Mouse (Mus musculus): ENCODE data around the gene Dmkn. TPM values are rescaled to one million over a fixed set of nuclear protein-coding genes. Genes with fewer than 3 reads are reported as not detected.

Dmkn gene
- polyA plus RNA-seq, 1 experiment from 2014 or later, result 3.0 TPM

DNA sequence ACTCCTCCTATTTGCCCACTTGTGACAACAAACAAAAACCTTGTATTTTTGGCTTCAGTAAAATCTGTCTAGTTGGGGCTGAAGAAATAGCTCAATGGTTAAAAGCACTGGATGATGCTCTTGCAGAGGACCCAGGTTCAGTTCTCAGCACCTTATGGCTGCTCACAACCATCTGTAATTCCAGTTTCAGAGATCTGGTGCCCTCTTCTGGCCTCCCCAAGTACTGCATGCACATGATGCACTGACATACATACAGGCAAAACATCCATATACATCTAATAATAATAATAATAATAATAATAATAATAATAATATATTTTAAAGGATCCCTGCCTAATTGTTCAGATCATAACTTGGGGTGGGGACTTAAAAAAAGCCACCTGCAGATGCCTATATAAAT lies 37.1 kb downstream of the Dmkn start:
- ATAC-seq (ENCODE audit: low FRiP score, low read depth), result no peak
- no peak overlapping the region for H3K4me3 ChIP-seq
- no peak overlapping the region for H3K9ac ChIP-seq

DNA sequence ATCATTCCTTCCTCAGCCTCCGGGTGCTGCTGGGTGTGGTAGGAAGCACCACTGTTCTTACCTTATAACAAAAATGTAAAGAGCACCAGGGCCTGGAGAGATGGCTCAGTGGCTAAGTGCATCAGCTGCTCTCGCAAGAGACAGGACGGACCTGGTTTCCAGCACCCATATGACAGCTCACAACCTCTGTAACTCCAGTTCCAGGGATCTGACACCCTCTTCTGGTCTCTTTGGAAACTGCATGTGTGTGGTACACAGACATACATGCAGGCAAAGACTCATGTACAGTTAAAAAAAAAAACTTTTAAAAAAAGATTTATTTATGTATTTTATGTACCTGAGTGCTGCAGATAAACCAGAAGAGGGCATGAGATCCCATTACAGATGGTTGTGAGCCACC lies 39.7 kb downstream of the Dmkn start:
- Histone ChIP-seq H3K4me3 (no peak overlapping the region), H3K36me3 (no peaks in the 10 kb centered on the region), H3K9me3 (no peaks in the 10 kb centered on the region), H3K4me1 (replicated peaks) (no peaks in the 10 kb centered on the region), H3K27me3 (no peaks in the 10 kb centered on the region), H3K9ac (no peak overlapping the region), H3K4me2 (no peak overlapping the region), H3K27ac (replicated peaks) (no peak overlapping the region)
- 96% methylated on average over 3 of the region's 3 CpGs for WGBS
- no peak for ATAC-seq (ENCODE audit: low FRiP score, low read depth)

More for the DNA sequence above, 37.1 kb downstream of the Dmkn start:
- no peaks in the 10 kb centered on the region for H3K9me3 ChIP-seq
- no peaks in the 10 kb centered on the region for H3K4me1 ChIP-seq (replicated peaks)
- H3K36me3 ChIP-seq, result no peaks in the 10 kb centered on the region
- no peak overlapping the region for H3K4me2 ChIP-seq
- no peaks in the 10 kb centered on the region for H3K27me3 ChIP-seq
- H3K27ac ChIP-seq (replicated peaks), result no peak overlapping the region

GRCm38 (mm10) chr7:30804026-30804715 lies 40.6 kb downstream of the Dmkn start:
- no peak overlapping the region for H3K9ac ChIP-seq
- 90% methylated on average over 9 of the region's 9 CpGs for WGBS
- ATAC-seq (ENCODE audit: low FRiP score, low read depth), result no peak
- no peaks in the 10 kb centered on the region for H3K4me1 ChIP-seq (replicated peaks)
- H3K4me2 ChIP-seq, result no peak overlapping the region
- no peak overlapping the region for H3K27ac ChIP-seq (replicated peaks)
- no peaks in the 10 kb centered on the region for H3K36me3 ChIP-seq
- H3K4me3 ChIP-seq, result no peak overlapping the region
- H3K9me3 ChIP-seq, result no peaks in the 10 kb centered on the region
- no peaks in the 10 kb centered on the region for H3K27me3 ChIP-seq

DNA sequence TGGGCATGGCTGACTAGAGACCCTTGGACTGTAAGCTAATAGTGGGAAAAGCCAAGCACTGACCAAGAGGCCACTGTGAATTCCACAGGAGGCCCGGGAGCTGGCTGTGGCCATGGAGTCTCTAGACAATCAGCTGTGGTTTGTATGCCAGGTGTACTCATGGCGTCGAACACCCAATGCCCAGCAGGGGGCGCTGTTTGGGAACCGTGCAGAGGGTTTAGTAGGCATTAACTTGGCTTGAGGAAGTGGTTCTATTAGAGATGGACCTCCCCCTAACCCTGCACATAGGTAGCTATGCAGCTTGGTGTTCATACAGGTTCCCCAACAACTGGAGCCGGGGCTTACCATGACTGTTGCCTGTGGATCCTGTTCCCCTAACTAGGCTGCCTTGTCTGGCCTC lies 42.4 kb downstream of the Dmkn start:
- Histone ChIP-seq H3K4me2 (no peak overlapping the region), H3K4me1 (replicated peaks) (no peaks in the 10 kb centered on the region), H3K9ac (no peak overlapping the region), H3K4me3 (no peak overlapping the region), H3K27me3 (no peaks in the 10 kb centered on the region), H3K27ac (replicated peaks) (no peak overlapping the region), H3K36me3 (no peaks in the 10 kb centered on the region), H3K9me3 (no peaks in the 10 kb centered on the region)
- WGBS, result 52% methylated on average over 6 of the region's 6 CpGs
- ATAC-seq (ENCODE audit: low FRiP score, low read depth), result no peak

- WGBS, result 54% methylated on average over 6 of the region's 6 CpGs
- ATAC-seq (ENCODE audit: low FRiP score, low read depth), result no peak
Observed at GRCm38 (mm10) chr7:30810319-30810718, 46.8 kb downstream of the Dmkn start.

GRCm38 (mm10) chr7:30811757-30812290 lies 48.3 kb downstream of the Dmkn start:
- Histone ChIP-seq H3K4me1 (replicated peaks) (no peaks in the 10 kb centered on the region), H3K27ac (replicated peaks) (no peak overlapping the region; the same call in 1 of the 2 replicates), H3K4me2 (no peak overlapping the region), H3K36me3 (no peaks in the 10 kb centered on the region), H3K4me3 (no peak overlapping the region), H3K9me3 (no peaks in the 10 kb centered on the region), H3K9ac (no peak overlapping the region), H3K27me3 (no peaks in the 10 kb centered on the region)
- WGBS, result 59% methylated on average over 9 of the region's 9 CpGs
- ATAC-seq (ENCODE audit: low FRiP score, low read depth), result no peak

More at GRCm38 (mm10) chr7:30810319-30810718, 46.8 kb downstream of the Dmkn start:
- Histone ChIP-seq H3K4me1 (replicated peaks) (no peaks in the 10 kb centered on the region), H3K27ac (replicated peaks) (no peak overlapping the region), H3K4me2 (no peak overlapping the region), H3K27me3 (no peaks in the 10 kb centered on the region), H3K9me3 (no peaks in the 10 kb centered on the region), H3K4me3 (no peak overlapping the region), H3K36me3 (no peaks in the 10 kb centered on the region), H3K9ac (no peak overlapping the region)

DNA sequence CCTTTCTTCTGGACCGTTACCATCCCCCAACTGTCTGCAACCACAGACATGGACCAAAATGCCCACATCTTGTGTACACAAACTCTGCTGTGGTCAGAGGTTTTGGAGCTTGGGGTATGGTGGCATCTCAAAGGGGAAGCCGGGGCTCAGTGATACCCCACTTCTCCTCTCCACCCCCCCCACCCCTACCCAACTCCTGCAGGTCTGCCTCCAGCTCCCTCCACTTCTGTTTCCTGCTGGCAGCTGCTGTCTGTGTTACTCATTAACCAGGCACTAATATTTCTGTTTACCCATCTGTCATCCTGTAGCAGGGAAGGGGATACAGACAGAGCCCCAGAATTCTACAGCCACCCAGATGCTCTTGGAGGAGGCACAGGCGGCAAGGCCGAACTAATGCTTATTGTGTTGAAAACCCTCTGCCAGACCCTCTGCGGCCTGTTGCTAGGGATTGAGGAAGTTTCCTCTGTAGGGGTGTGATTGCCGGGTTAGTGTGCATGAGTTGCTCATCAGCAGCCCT lies 48.8 kb downstream of the Dmkn start:
- H3K4me2 ChIP-seq, result no peak overlapping the region
- ATAC-seq (ENCODE audit: low FRiP score, low read depth), result no peak
- no peak overlapping the region for H3K4me3 ChIP-seq
- no peaks in the 10 kb centered on the region for H3K27me3 ChIP-seq
- no peaks in the 10 kb centered on the region for H3K4me1 ChIP-seq (replicated peaks)
- no peaks in the 10 kb centered on the region for H3K9me3 ChIP-seq
- WGBS, result 54% methylated on average over 6 of the region's 6 CpGs
- no peak overlapping the region for H3K9ac ChIP-seq
- H3K36me3 ChIP-seq, result no peaks in the 10 kb centered on the region
- H3K27ac ChIP-seq (replicated peaks), result no peak overlapping the region; the same call in 1 of the 2 replicates

GRCm38 (mm10) chr7:30820131-30820530 lies 56.6 kb downstream of the Dmkn start:
- H3K4me1 ChIP-seq (replicated peaks), result no peaks in the 10 kb centered on the region
- no peak for ATAC-seq (ENCODE audit: low FRiP score, low read depth)
- H3K9me3 ChIP-seq, result no peaks in the 10 kb centered on the region
- H3K36me3 ChIP-seq, result no peaks in the 10 kb centered on the region
- H3K27me3 ChIP-seq, result no peaks in the 10 kb centered on the region
- H3K9ac ChIP-seq, result no peak overlapping the region
- H3K4me2 ChIP-seq, result no peak overlapping the region
- 76% methylated on average over 6 of the region's 6 CpGs for WGBS
- no peak overlapping the region for H3K4me3 ChIP-seq
- no peak overlapping the region for H3K27ac ChIP-seq (replicated peaks)

GRCm38 (mm10) chr7:30820854-30821445 lies 57.4 kb downstream of the Dmkn start:
- no peaks in the 10 kb centered on the region for H3K27me3 ChIP-seq
- H3K36me3 ChIP-seq, result no peaks in the 10 kb centered on the region
- H3K9ac ChIP-seq, result no peak overlapping the region
- H3K4me2 ChIP-seq, result no peak overlapping the region
- no peaks in the 10 kb centered on the region for H3K4me1 ChIP-seq (replicated peaks)
- H3K4me3 ChIP-seq, result no peak overlapping the region
- no peak for ATAC-seq (ENCODE audit: low FRiP score, low read depth)
- no peaks in the 10 kb centered on the region for H3K9me3 ChIP-seq
- WGBS, result 72% methylated on average over 7 of the region's 7 CpGs
- H3K27ac ChIP-seq (replicated peaks), result no peak overlapping the region

DNA sequence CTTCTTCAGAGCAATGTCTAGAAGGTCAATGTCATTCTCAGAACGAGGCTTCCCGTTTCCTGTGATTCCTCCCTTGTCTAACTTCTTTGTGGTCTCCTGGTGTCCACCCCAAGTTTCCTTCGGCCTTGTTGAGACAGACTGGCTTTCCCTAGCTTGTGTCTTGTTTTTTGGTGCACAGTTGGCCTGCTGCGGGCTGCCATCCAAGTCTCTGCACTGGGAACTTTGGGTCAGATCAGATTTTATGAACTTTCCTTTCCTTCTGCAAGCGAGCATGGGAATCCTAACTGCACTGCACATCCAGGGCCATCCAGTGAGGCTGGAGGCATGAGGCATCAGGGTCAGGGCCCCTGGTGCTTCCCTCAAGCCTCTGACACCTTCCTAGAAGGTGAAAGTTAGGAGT lies 58.0 kb downstream of the Dmkn start:
- H3K27ac ChIP-seq (replicated peaks), result no peak overlapping the region
- no peaks in the 10 kb centered on the region for H3K27me3 ChIP-seq
- H3K9me3 ChIP-seq, result no peaks in the 10 kb centered on the region
- no peak for ATAC-seq (ENCODE audit: low FRiP score, low read depth)
- no peak overlapping the region for H3K4me2 ChIP-seq
- no peaks in the 10 kb centered on the region for H3K4me1 ChIP-seq (replicated peaks)
- 77% methylated on average over 5 of the region's 5 CpGs for WGBS
- H3K36me3 ChIP-seq, result no peaks in the 10 kb centered on the region
- no peak overlapping the region for H3K9ac ChIP-seq
- H3K4me3 ChIP-seq, result no peak overlapping the region

DNA sequence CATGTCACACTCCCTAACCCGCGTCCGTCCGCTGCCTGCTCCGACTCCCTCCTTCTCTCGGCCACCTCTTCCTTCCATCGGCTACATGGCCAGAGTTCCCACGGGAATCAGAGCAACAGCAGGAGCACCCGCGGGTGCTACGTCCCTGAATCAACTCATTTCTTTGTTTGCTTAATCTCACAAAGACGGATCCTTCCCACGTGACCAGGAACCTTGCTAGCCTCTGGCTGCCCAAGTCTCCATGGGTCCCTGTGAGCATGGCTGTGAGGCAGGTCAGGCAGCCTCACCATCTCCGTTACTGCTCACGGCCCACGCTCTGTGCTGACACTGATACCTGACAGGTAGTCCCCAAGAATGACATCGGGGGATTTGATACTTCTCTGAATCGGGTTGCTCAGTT lies 60.1 kb downstream of the Dmkn start, which contains the start of gene Ffar2:
Gene Ffar2, minus strand, starts transcription at position 101 of the 400 bp plus-strand sequence.
- Histone ChIP-seq H3K9ac (no peak within 1 kb of the TSS), H3K27me3 (no peaks in the 10 kb centered on the region), H3K27ac (replicated peaks) (no peak within 1 kb of the TSS), H3K4me2 (no peak within 1 kb of the TSS), H3K4me3 (no peak within 1 kb of the TSS), H3K9me3 (no peaks in the 10 kb centered on the region), H3K36me3 (no peaks in the 10 kb centered on the region), H3K4me1 (replicated peaks) (no peaks in the 10 kb centered on the region)
- ATAC-seq (ENCODE audit: low FRiP score, low read depth), result no peak
- WGBS, result 93% methylated on average over 18 of the region's 18 CpGs

DNA sequence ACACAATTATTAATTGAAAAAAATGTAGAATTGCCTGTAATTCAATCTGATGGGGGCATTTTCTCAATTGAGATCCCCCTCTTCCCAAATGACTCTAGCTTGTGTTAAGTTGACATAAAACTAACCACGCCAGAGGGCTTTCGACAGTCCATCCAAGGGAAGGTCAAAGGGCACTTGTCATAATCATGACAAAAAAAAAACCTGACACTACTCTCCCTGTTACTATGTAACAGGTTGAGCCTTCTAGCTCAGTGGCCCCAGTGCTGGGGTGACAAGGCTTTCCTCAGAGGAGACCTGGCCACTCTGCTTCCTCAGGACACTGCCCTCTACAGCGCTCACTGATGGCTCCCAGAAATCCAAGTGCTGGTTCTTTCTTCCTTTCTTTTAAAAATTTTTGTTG lies 60.8 kb downstream of the Dmkn start:
- ATAC-seq (ENCODE audit: low FRiP score, low read depth), result no peak
- Histone ChIP-seq H3K27me3 (no peaks in the 10 kb centered on the region), H3K4me2 (no peak overlapping the region), H3K27ac (replicated peaks) (no peak overlapping the region), H3K36me3 (no peaks in the 10 kb centered on the region), H3K4me3 (no peak overlapping the region), H3K9me3 (no peaks in the 10 kb centered on the region), H3K4me1 (replicated peaks) (no peaks in the 10 kb centered on the region), H3K9ac (no peak overlapping the region)
- WGBS, result 96% methylated on average over 3 of the region's 3 CpGs

All from hindbrain, embryonic 15.5 days (tissue).